Mouse (Mus musculus) layer of hippocampus, postnatal 25 days (tissue): ENCODE data around the gene Rfpl4b. TPM values are rescaled to one million over a fixed set of nuclear protein-coding genes. Genes with fewer than 3 reads are reported as not detected.
"Not testable (repeated sequence)": the region's sequence is repeated elsewhere in the genome, so short reads cannot be mapped to it uniquely, and the experiment has no call there.

Experiments used
- DNase-seq, 2 experiments: peaks; one replicate each; pipeline ENCODE4 v3.0.0; 2022; ENCODE audit warnings: mixed read lengths in 2 of 2, low spot score in 1 of 2; ENCODE audit errors: extremely low spot score in 1 of 2
- total RNA-seq, 2 experiments: library from RNA; stranded (reverse); gene quantifications; 2 replicates each; pipeline ENCODE4 v1.2.3; 2021

The Rfpl4b gene
- total RNA-seq: not detected

GRCm38 (mm10) chr10:38821679-38822078 is at the start of gene Rfpl4b:
Gene Rfpl4b (minus strand): TSS chr10:38821779.
- no peak for DNase-seq

- no peak for DNase-seq
Observed at GRCm38 (mm10) chr10:38855186-38855585, 33.6 kb upstream of the Rfpl4b start.

- DNase-seq: not testable (repeated sequence)
Observed at GRCm38 (mm10) chr10:38850006-38850405, 28.4 kb upstream of the Rfpl4b start.

GRCm38 (mm10) chr10:38848884-38849499 is 27.4 kb upstream of the Rfpl4b start:
- peak; percentile 76 to 91 for DNase-seq

GRCm38 (mm10) chr10:38848231-38848630 is 26.7 kb upstream of the Rfpl4b start:
- DNase-seq: no peak

GRCm38 (mm10) chr10:38823741-38824140 is 2.2 kb upstream of the Rfpl4b start:
- no peak for DNase-seq

- no peak for DNase-seq
Observed at GRCm38 (mm10) chr10:38806056-38806455, 15.5 kb downstream of the Rfpl4b start.

GRCm38 (mm10) chr10:38804047-38804446 is 17.5 kb downstream of the Rfpl4b start:
- no peak for DNase-seq

- no peak for DNase-seq
Observed at GRCm38 (mm10) chr10:38803304-38803703, 18.3 kb downstream of the Rfpl4b start.

- no peak for DNase-seq
Observed at GRCm38 (mm10) chr10:38788612-38789011, 33.0 kb downstream of the Rfpl4b start.

Other genes starting within 250 kb of the Rfpl4b start
- 1 to 10 TPM; 4.3 to 7.0 TPM for gene Lama4, start 143.7 kb upstream of the Rfpl4b start, total RNA-seq